Mouse (Mus musculus) midbrain, embryonic 11.5 days (tissue): ENCODE data around the gene Gm49355. TPM values are rescaled to one million over a fixed set of nuclear protein-coding genes. Genes with fewer than 3 reads are reported as not detected.
A peak's percentile ranks its signal among the peaks of the same experiment; 100 is the strongest.

ENCODE experiments used
- ATAC-seq: fragments of 200-750 bp; cut with Nextera tagmentation; 2 replicates; pipeline ENCODE4 v1.8.0; 2017; ENCODE audit warnings: moderate TSS enrichment, moderate library complexity; ENCODE audit not compliant: low FRiP score
- DNase-seq: peaks from one replicate; pipeline ENCODE4 v3.0.0; 2015; ENCODE audit warnings: low spot score; ENCODE audit errors: missing footprints
- H3K27ac ChIP-seq: fragments of 300-500 bp; sonication (generic); 2 replicates; pipeline ENCODE4 v1.5.1; 2014; ENCODE audit warnings: low read depth, low read length
- H3K27me3 ChIP-seq: fragments of 300-500 bp; sonication (generic); 2 replicates; pipeline ENCODE4 v1.6.1; 2014; ENCODE audit warnings: mild to moderate bottlenecking, low read length, moderate library complexity, mixed read lengths; ENCODE audit not compliant: control insufficient read depth, insufficient read depth
- H3K36me3 ChIP-seq: fragments of 300-500 bp; sonication (generic); 2 replicates; pipeline ENCODE4 v1.6.1; 2014; ENCODE audit warnings: mild to moderate bottlenecking, low read length, moderate library complexity, mixed read lengths; ENCODE audit not compliant: control insufficient read depth, insufficient read depth
- H3K4me1 ChIP-seq: fragments of 300-500 bp; sonication (generic); 2 replicates; pipeline ENCODE4 v1.6.1; 2014; ENCODE audit warnings: low read length; ENCODE audit not compliant: control insufficient read depth, insufficient read depth
- H3K4me2 ChIP-seq: fragments of 300-500 bp; sonication (generic); 2 replicates; pipeline ENCODE4 v1.6.1; 2014; ENCODE audit warnings: mild to moderate bottlenecking, moderate library complexity
- H3K4me3 ChIP-seq: fragments of 300-500 bp; sonication (generic); 2 replicates; pipeline ENCODE4 v1.5.1; 2014; ENCODE audit warnings: low read depth, low read length
- H3K9ac ChIP-seq: fragments of 300-500 bp; sonication (generic); 2 replicates; pipeline ENCODE4 v1.6.1; 2014; ENCODE audit warnings: low read length
- H3K9me3 ChIP-seq: fragments of 300-500 bp; sonication (generic); 2 replicates; pipeline ENCODE4 v1.6.1; 2016; ENCODE audit warnings: low read length; ENCODE audit not compliant: control insufficient read depth
- WGBS: fragments of 180-500 bp; shearing (Covaris S2); extraction: QIAGEN DNeasy Blood & Tissue Kit; methylation state at CpG from one replicate; pipeline ENCODE4 v1.1.7; 2014; 5-methylcytosine and 5-hydroxymethylcytosine counted together
- polyA plus RNA-seq: library from polyadenylated mRNA; unstranded; fragments of >200 nt; fragmentation: Nextera tagmentation; extraction: Ambion mirVana; gene quantifications from 2 replicates; pipeline ENCODE4 v1.2.1, GENCODE M21; 2014

Gm49355 gene
- polyA plus RNA-seq, 1 experiment from 2014 or later, result 0.16 TPM

GRCm38 (mm10) chr14:12300677-12301076 lies 16.9 kb downstream of the Gm49355 start:
- Histone ChIP-seq H3K27ac (no peak overlapping the region), H3K9ac (no peak overlapping the region), H3K27me3 (no peaks in the 10 kb centered on the region), H3K4me1 (no peaks in the 10 kb centered on the region), H3K4me3 (no peak overlapping the region), H3K4me2 (no peak overlapping the region), H3K36me3 (no peaks in the 10 kb centered on the region), H3K9me3 (no peaks in the 10 kb centered on the region)
- peak; percentile 79 for DNase-seq
- WGBS, result 69% methylated on average over 3 of the region's 3 CpGs
- no peak for ATAC-seq

- no peaks in the 10 kb centered on the region for H3K27me3 ChIP-seq
- DNase-seq (peak; percentile 14), ATAC-seq (no peak)
- H3K36me3 ChIP-seq, result no peaks in the 10 kb centered on the region
- no peak overlapping the region for H3K4me3 ChIP-seq
- no peak overlapping the region for H3K27ac ChIP-seq
- no peaks in the 10 kb centered on the region for H3K4me1 ChIP-seq
- no peak overlapping the region for H3K4me2 ChIP-seq
- WGBS, result 76% methylated on average over 2 of the region's 2 CpGs
- H3K9ac ChIP-seq, result no peak overlapping the region
- no peaks in the 10 kb centered on the region for H3K9me3 ChIP-seq
Measured at GRCm38 (mm10) chr14:12303106-12303505, 19.3 kb downstream of the Gm49355 start.

GRCm38 (mm10) chr14:12333622-12334021 lies 49.8 kb downstream of the Gm49355 start:
- H3K9ac ChIP-seq, result no peak overlapping the region
- H3K27me3 ChIP-seq, result peaks cover 52% of the 10 kb centered on the region
- 0 out of 2 replicates have a peak, but pooled peaks cover 3% of the 10 kb centered on the region for H3K4me1 ChIP-seq
- H3K4me3 ChIP-seq, result no peak overlapping the region
- no peaks in the 10 kb centered on the region for H3K9me3 ChIP-seq
- 85% methylated on average over 7 of the region's 7 CpGs for WGBS
- DNase-seq, result peak; percentile 56
- H3K27ac ChIP-seq, result no peak overlapping the region
- H3K4me2 ChIP-seq, result no peak overlapping the region
- ATAC-seq, result no peak
- H3K36me3 ChIP-seq, result no peaks in the 10 kb centered on the region

- H3K4me3 ChIP-seq, result no peak overlapping the region
- no peak overlapping the region for H3K9ac ChIP-seq
- DNase-seq (no peak), ATAC-seq (peak; percentile 47; the same call in 1 of the 2 replicates)
- H3K4me1 ChIP-seq, result 0 out of 2 replicates have a peak, but pooled peaks cover 3% of the 10 kb centered on the region
- H3K27ac ChIP-seq, result no peak overlapping the region
- H3K27me3 ChIP-seq, result peaks cover 64% of the 10 kb centered on the region
- no peak overlapping the region for H3K4me2 ChIP-seq
- no peaks in the 10 kb centered on the region for H3K36me3 ChIP-seq
- 51% methylated on average over 7 of the region's 7 CpGs for WGBS
- H3K9me3 ChIP-seq, result no peaks in the 10 kb centered on the region
Measured at GRCm38 (mm10) chr14:12334925-12335324, 51.1 kb downstream of the Gm49355 start.

- Histone ChIP-seq H3K27me3 (peaks cover 86% of the 10 kb centered on the region), H3K4me3 (no peak overlapping the region), H3K9me3 (no peaks in the 10 kb centered on the region), H3K9ac (no peak overlapping the region), H3K4me2 (no peak overlapping the region), H3K27ac (no peak overlapping the region), H3K4me1 (peaks cover 8% of the 10 kb centered on the region), H3K36me3 (no peaks in the 10 kb centered on the region)
- DNase-seq, result no peak
- ATAC-seq, result no peak
- 2% methylated on average over 8 of the region's 8 CpGs for WGBS
Measured at GRCm38 (mm10) chr14:12337421-12337997, 53.7 kb downstream of the Gm49355 start.

GRCm38 (mm10) chr14:12337998-12338809 lies 54.4 kb downstream of the Gm49355 start:
- H3K9ac ChIP-seq, result no peak overlapping the region
- 1% methylated on average over 16 of the region's 16 CpGs for WGBS
- peaks cover 93% of the 10 kb centered on the region for H3K27me3 ChIP-seq
- peak; percentile 22; the same call in 1 of the 2 replicates for ATAC-seq
- peaks cover 8% of the 10 kb centered on the region for H3K4me1 ChIP-seq
- no peaks in the 10 kb centered on the region for H3K9me3 ChIP-seq
- H3K36me3 ChIP-seq, result no peaks in the 10 kb centered on the region
- no peak overlapping the region for H3K27ac ChIP-seq
- no peak overlapping the region for H3K4me3 ChIP-seq
- no peak overlapping the region for H3K4me2 ChIP-seq
- DNase-seq, result peak; percentile 94

GRCm38 (mm10) chr14:12338811-12339565 lies 55.2 kb downstream of the Gm49355 start:
- DNase-seq (peak; percentile 91), ATAC-seq (no peak)
- Histone ChIP-seq H3K27ac (no peak overlapping the region), H3K9me3 (no peaks in the 10 kb centered on the region), H3K4me1 (peaks cover 8% of the 10 kb centered on the region), H3K36me3 (no peaks in the 10 kb centered on the region), H3K27me3 (peaks cover 99% of the 10 kb centered on the region), H3K4me3 (no peak overlapping the region), H3K4me2 (no peak overlapping the region), H3K9ac (no peak overlapping the region)
- WGBS, result 2% methylated on average over 10 of the region's 10 CpGs

GRCm38 (mm10) chr14:12340238-12341074 lies 56.7 kb downstream of the Gm49355 start:
- H3K9me3 ChIP-seq, result no peaks in the 10 kb centered on the region
- H3K36me3 ChIP-seq, result no peaks in the 10 kb centered on the region
- peak; percentile 93 for DNase-seq
- no peak overlapping the region for H3K27ac ChIP-seq
- H3K9ac ChIP-seq, result no peak overlapping the region
- peaks cover 11% of the 10 kb centered on the region for H3K4me1 ChIP-seq
- no peak for ATAC-seq
- H3K4me3 ChIP-seq, result no peak overlapping the region
- H3K4me2 ChIP-seq, result 0 out of 2 replicates have a peak overlapping the region, but pooled peaks have one; percentile 9
- peaks cover 99% of the 10 kb centered on the region for H3K27me3 ChIP-seq
- under 1% methylated on average over 19 of the region's 19 CpGs for WGBS
